Mouse (Mus musculus): ENCODE data around the gene Dffa. TPM values are rescaled to one million over a fixed set of nuclear protein-coding genes. Genes with fewer than 3 reads are reported as not detected.

The Dffa gene
- total and polyA plus RNA-seq, 2 experiments from 2014 or later: 20.8 to 26.2 TPM

DNA sequence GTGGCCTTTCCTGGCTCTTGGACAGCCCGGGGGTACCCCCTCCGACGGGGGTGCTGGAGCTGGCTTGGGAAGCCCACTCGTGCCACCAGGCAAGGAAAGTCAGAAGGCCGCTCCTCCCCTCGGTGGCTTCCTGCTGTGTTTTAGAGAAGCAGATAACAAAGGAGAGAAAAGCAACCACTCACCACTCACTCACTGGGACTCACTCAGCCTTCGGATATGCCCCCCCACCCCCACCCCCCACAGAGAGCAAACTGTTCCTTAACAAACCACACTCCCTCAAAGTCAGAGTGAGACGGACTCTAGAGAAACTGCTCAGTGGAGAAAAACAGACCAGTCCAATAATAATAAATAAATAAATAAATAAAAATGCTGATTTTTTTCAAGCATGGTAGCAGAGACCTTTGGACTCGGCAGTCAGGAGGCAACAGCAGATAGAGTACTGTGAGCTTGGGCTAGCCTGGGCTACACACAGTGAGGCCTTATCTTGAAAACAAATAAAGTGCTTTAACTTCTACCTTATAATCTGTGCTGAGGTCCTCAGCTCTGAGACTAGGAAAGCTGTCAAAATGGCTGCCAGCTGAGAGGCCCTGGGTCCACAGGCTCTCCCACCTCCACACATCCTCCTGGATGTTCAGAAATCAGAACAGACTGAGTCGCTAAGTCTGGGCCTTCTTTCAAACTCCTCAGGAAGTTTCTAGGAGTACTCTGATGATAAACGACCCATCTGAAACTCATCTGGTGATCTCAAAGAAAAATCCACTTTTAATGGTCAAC, 21.6 kb downstream of the Dffa start:
- TF ChIP-seq CTCF (IDR thresholded peaks at IDR 0.05; ENCODE audit: low read depth): no peak
- no peak for TF ChIP-seq EP300 (IDR thresholded peaks at IDR 0.05; ENCODE audit: low read depth)
- WGBS: 59% methylated on average over 11 of the region's 11 CpGs
- Histone ChIP-seq H3K9me3 (replicated peaks; ENCODE audit: control insufficient read depth, low read length) (no peaks in the 10 kb centered on the region), H3K27me3 (ENCODE audit: control insufficient read depth, insufficient read depth, low read length) (no peaks in the 10 kb centered on the region), H3K4me2 (ENCODE audit: low read depth, low read length) (no peak overlapping the region), H3K4me1 (ENCODE audit: control insufficient read depth, insufficient read depth) (no peaks in the 10 kb centered on the region), H3K36me3 (replicated peaks; ENCODE audit: control insufficient read depth, insufficient read depth, low read length) (peaks cover 7% of the 10 kb centered on the region; the same call in 1 of the 2 replicates), H3K4me3 (ENCODE audit: low read depth, low read length) (no peak overlapping the region), H3K27ac (ENCODE audit: low read depth) (no peak overlapping the region), H3K9ac (replicated peaks; ENCODE audit: low read depth, low read length) (no peak overlapping the region)
- DNase-seq (ENCODE audit: low spot score): no peak
- ATAC-seq (ENCODE audit: insufficient read depth, low read depth): no peak

DNA sequence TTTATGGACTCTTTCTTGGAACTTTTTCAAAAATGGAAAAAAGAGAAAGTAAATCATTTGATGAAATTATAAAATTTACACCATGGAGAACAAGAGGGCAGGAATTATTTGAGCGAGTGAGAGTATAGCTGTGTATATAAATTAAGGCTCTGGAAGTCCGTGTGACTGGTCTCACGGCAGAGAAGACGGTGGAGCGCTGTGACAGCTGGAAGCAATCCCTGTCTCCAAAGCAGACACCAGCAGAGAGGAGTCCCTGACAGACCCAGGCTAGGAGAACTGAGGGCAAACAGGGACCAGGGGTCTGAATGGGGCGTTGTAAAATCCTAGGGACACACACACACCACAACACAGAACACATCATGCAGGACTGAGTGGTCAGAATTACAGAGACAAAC, 22.2 kb downstream of the Dffa start:
- Histone ChIP-seq H3K9me3 (replicated peaks; ENCODE audit: control insufficient read depth, low read length) (no peaks in the 10 kb centered on the region), H3K9ac (replicated peaks; ENCODE audit: low read depth, low read length) (no peak overlapping the region), H3K27ac (ENCODE audit: low read depth) (no peak overlapping the region), H3K4me3 (ENCODE audit: low read depth, low read length) (no peak overlapping the region), H3K27me3 (ENCODE audit: control insufficient read depth, insufficient read depth, low read length) (no peaks in the 10 kb centered on the region), H3K4me1 (ENCODE audit: control insufficient read depth, insufficient read depth) (no peaks in the 10 kb centered on the region), H3K36me3 (replicated peaks; ENCODE audit: control insufficient read depth, insufficient read depth, low read length) (peaks cover 12% of the 10 kb centered on the region), H3K4me2 (ENCODE audit: low read depth, low read length) (no peak overlapping the region)
- 77% methylated on average over 6 of the region's 6 CpGs for WGBS
- DNase-seq (ENCODE audit: low spot score) (no peak), ATAC-seq (ENCODE audit: insufficient read depth, low read depth) (no peak)
- TF ChIP-seq EP300 (IDR thresholded peaks at IDR 0.05; ENCODE audit: low read depth) (no peak), CTCF (IDR thresholded peaks at IDR 0.05; ENCODE audit: low read depth) (no peak)

DNA sequence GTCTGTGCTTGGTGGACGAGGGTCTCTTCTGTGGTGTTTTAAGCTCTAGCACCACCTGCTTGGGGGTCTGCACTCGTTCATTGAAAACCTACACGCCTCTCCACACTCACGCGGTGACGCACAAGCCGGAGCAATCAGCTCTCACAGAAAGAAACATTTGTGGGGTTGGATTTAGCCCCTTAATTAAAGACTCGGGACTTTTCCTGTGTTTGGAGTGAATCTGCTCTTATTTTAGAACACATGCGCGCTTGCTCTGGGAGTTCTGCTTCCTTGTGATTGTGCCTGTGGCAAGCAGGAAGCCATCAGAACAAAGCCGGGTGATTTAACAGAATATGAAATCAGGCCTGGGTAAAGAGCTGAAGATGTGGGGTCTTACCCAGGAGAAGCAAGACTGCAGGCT, 22.7 kb downstream of the Dffa start, which contains the start of gene Cort:
Gene Cort (minus strand): TSS at position 101 of the 400 bp plus-strand sequence.
- H3K9ac ChIP-seq (replicated peaks; ENCODE audit: low read depth, low read length): no peak within 1 kb of the TSS
- H3K27me3 ChIP-seq (ENCODE audit: control insufficient read depth, insufficient read depth, low read length): no peaks in the 10 kb centered on the region
- H3K9me3 ChIP-seq (replicated peaks; ENCODE audit: control insufficient read depth, low read length): no peaks in the 10 kb centered on the region
- H3K4me3 ChIP-seq (ENCODE audit: low read depth, low read length): no peak within 1 kb of the TSS
- TF ChIP-seq EP300 (IDR thresholded peaks at IDR 0.05; ENCODE audit: low read depth) (no peak), CTCF (IDR thresholded peaks at IDR 0.05; ENCODE audit: low read depth) (no peak)
- WGBS: 73% methylated on average over 11 of the region's 11 CpGs
- peaks cover 14% of the 10 kb centered on the region for H3K36me3 ChIP-seq (replicated peaks; ENCODE audit: control insufficient read depth, insufficient read depth, low read length)
- H3K4me1 ChIP-seq (ENCODE audit: control insufficient read depth, insufficient read depth): no peaks in the 10 kb centered on the region
- no peak within 1 kb of the TSS for H3K27ac ChIP-seq (ENCODE audit: low read depth)
- no peak within 1 kb of the TSS for H3K4me2 ChIP-seq (ENCODE audit: low read depth, low read length)
- no peak for ATAC-seq (ENCODE audit: insufficient read depth, low read depth)
- no peak for DNase-seq (ENCODE audit: low spot score)

DNA sequence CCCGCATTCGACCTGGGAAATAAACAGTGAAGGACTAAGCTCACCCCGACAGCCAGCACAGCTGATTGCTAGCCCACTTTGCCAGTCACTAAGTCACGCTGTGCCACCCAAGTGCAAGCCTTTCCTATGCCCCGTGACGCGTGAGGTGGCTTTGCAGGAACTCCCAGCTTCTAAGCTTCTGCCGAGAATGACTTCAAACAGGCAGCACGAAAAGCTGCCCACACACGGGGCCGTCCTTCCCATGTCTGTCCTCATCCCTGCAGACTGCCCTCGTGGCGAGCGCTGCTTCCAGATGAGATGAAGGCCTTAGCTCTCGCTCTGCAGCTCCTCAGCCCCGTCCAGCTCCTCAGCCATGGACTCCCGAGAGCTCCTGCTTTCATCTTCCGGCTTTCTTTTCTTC, 24.5 kb downstream of the Dffa start:
- Histone ChIP-seq H3K4me3 (ENCODE audit: low read depth, low read length) (no peak overlapping the region), H3K27me3 (ENCODE audit: control insufficient read depth, insufficient read depth, low read length) (no peaks in the 10 kb centered on the region), H3K4me1 (ENCODE audit: control insufficient read depth, insufficient read depth) (no peaks in the 10 kb centered on the region), H3K36me3 (replicated peaks; ENCODE audit: control insufficient read depth, insufficient read depth, low read length) (peaks cover 14% of the 10 kb centered on the region), H3K4me2 (ENCODE audit: low read depth, low read length) (no peak overlapping the region), H3K27ac (ENCODE audit: low read depth) (no peak overlapping the region), H3K9me3 (replicated peaks; ENCODE audit: control insufficient read depth, low read length) (no peaks in the 10 kb centered on the region), H3K9ac (replicated peaks; ENCODE audit: low read depth, low read length) (no peak overlapping the region)
- 86% methylated on average over 18 of the region's 18 CpGs for WGBS
- no peak for ATAC-seq (ENCODE audit: insufficient read depth, low read depth)
- no peak for TF ChIP-seq EP300 (IDR thresholded peaks at IDR 0.05; ENCODE audit: low read depth)
- TF ChIP-seq CTCF (IDR thresholded peaks at IDR 0.05; ENCODE audit: low read depth): no peak
- DNase-seq (ENCODE audit: low spot score): no peak

DNA sequence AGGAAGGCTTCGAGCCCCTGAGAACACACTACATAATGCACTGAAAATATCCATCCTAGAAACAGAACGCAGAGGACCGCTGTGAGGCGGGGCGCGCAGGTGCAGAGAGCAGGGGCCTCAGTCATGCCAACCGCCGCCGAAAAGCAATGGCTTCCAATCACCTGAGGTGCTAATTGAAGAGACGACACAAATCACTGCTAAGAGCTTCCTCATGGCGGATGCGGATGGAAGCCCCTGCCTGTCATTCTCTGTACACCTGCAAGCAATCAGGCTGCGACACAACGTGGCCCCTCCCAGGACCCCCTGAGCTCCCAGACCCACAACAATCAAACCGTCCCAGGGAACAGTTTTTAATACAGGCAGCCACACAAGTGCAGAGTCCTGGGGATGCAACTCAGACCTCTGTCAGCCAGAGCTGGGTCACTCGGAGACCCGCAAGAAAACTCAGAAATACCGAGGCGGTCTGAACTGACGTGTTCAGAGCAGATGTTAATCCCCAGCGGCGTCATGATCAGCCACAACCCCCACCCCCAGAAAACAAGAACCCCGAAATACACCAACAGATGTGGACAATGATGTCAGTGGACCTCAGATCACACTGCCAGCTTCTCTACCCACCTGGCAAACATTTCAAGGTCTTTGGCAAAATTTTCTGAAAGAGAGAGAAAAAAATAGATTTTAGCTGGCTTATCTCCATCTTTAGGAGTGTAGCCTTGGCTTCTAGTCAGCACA, 27.2 kb downstream of the Dffa start:
- DNase-seq (ENCODE audit: low spot score) (no peak), ATAC-seq (ENCODE audit: insufficient read depth, low read depth) (no peak)
- Histone ChIP-seq H3K9ac (replicated peaks; ENCODE audit: low read depth, low read length) (no peak overlapping the region), H3K9me3 (replicated peaks; ENCODE audit: control insufficient read depth, low read length) (no peaks in the 10 kb centered on the region), H3K4me1 (ENCODE audit: control insufficient read depth, insufficient read depth) (no peaks in the 10 kb centered on the region), H3K4me2 (ENCODE audit: low read depth, low read length) (no peak overlapping the region), H3K27ac (ENCODE audit: low read depth) (no peak overlapping the region), H3K36me3 (replicated peaks; ENCODE audit: control insufficient read depth, insufficient read depth, low read length) (peaks cover 14% of the 10 kb centered on the region), H3K4me3 (ENCODE audit: low read depth, low read length) (no peak overlapping the region), H3K27me3 (ENCODE audit: control insufficient read depth, insufficient read depth, low read length) (no peaks in the 10 kb centered on the region)
- 88% methylated on average over 23 of the region's 23 CpGs for WGBS
- TF ChIP-seq EP300 (IDR thresholded peaks at IDR 0.05; ENCODE audit: low read depth): no peak

Data from heart, postnatal 0 days (tissue).